Mouse (Mus musculus) brain, embryonic 14.5 days (tissue): ENCODE results near the gene Znhit1.

Source experiments
- CTCF ChIP-seq: fragments of 200-500 bp; IDR thresholded peaks from 2 replicates; pipeline ENCODE4 v1.5.1; 2012; ENCODE audit warnings: inconsistent platforms, mild to moderate bottlenecking, moderate library complexity, borderline replicate concordance; ENCODE audit not compliant: insufficient read depth, insufficient read length; ENCODE audit errors: extremely low read depth
- POLR2A ChIP-seq: fragments of 200-500 bp; IDR thresholded peaks from 2 replicates; pipeline ENCODE4 v1.6.1; 2012; ENCODE audit warnings: mild to moderate bottlenecking, inconsistent platforms, borderline replicate concordance; ENCODE audit not compliant: poor library complexity, insufficient read depth, insufficient read length, severe bottlenecking; ENCODE audit errors: extremely low read depth

- TF ChIP-seq CTCF (no peak), POLR2A (no peak)
Observed at GRCm38 (mm10) chr5:137026092-137026491, 38.3 kb upstream of the Znhit1 start, which contains the start of gene Vgf.
